8 mouse cellular contexts compared by ENCODE assay signal in genomic region chr2:66408899-66409739, GRCm38 (mm10). TPM values are rescaled to one million over a fixed set of nuclear protein-coding genes. Genes with fewer than 3 reads are reported as not detected.
DNase-seq lines count a peak whose midpoint lies in the region; ATAC-seq and TF ChIP-seq lines count a peak whose summit lies in the region.
"Had no signal": no experiment of that assay in that cellular context is flagged by ENCODE, and none has a peak within 500 bp of the region (broad histone marks: within the 10 kb centered on the region; RNA-seq: fewer than 3 reads in every experiment).

No protein-coding gene starts in this region.

- DNase-seq in MN1 (ENCODE audit: low spot score): peak; percentile 44
- DNase-seq in embryonic facial prominence, embryonic 11.5 days (ENCODE audit: low spot score): peak; percentile 49
- DNase-seq in hindbrain, postnatal 0 days (ENCODE audit: low spot score): peak; percentile 69
- peak; percentile 20 for DNase-seq in limb, embryonic 14.5 days (ENCODE audit: low spot score)
- no peak for DNase-seq in thymus, adult 2 months

- H3K4me2 ChIP-seq in embryonic facial prominence, embryonic 11.5 days (ENCODE audit: low read depth, low read length): peak overlapping the region; percentile 54
- peak overlapping the region; percentile 80 for H3K4me2 ChIP-seq in hindbrain, postnatal 0 days (ENCODE audit: low read depth, low read length)
- peak overlapping the region; percentile 71 for H3K4me2 ChIP-seq in limb, embryonic 14.5 days (replicated peaks; ENCODE audit: low read depth, low read length, severe bottlenecking)
- peak overlapping the region; percentile 66 for H3K4me2 ChIP-seq in neural tube, embryonic 14.5 days (ENCODE audit: low read depth, low read length)

- no peak overlapping the region for H3K9ac ChIP-seq in embryonic facial prominence, embryonic 11.5 days (replicated peaks; ENCODE audit: low read length)
- peak overlapping the region; percentile 57 for H3K9ac ChIP-seq in hindbrain, postnatal 0 days (replicated peaks; ENCODE audit: low read length)
- no peak overlapping the region; the same call in 1 of the 2 replicates for H3K9ac ChIP-seq in limb, embryonic 14.5 days (ENCODE audit: low read depth, low read length, severe bottlenecking)
- peak overlapping the region; percentile 65 for H3K9ac ChIP-seq in neural tube, embryonic 14.5 days (replicated peaks; ENCODE audit: low read depth, low read length)

- ATAC-seq in embryonic facial prominence, embryonic 11.5 days (replicated peaks; ENCODE audit: insufficient number of reproducible peaks, low FRiP score, low TSS enrichment, low read depth): peak; percentile 47; the same call in 1 of the 2 replicates
- ATAC-seq in hindbrain, postnatal 0 days: peak; percentile 70
- no peak for ATAC-seq in limb, embryonic 14.5 days (ENCODE audit: low FRiP score, low read depth)
- peak; percentile 52 for ATAC-seq in neural tube, embryonic 14.5 days (ENCODE audit: low read depth)

- TF ChIP-seq CTCF in E14TG2a.4 (conservative IDR thresholded peaks at IDR 0.05; ENCODE audit: low read length): no peak
- TF ChIP-seq CTCF in hindbrain, postnatal 0 days (IDR thresholded peaks at IDR 0.05; ENCODE audit: low read depth): no peak
- TF ChIP-seq CTCF in thymus, adult 2 months (IDR thresholded peaks at IDR 0.05; ENCODE audit: borderline replicate concordance, control insufficient read depth, extremely low read depth, insufficient read depth, low read length, poor library complexity): no peak

- no peaks in the 10 kb centered on the region for H3K9me3 ChIP-seq in E14TG2a.4 (ENCODE audit: low read length)
- no peaks in the 10 kb centered on the region for H3K9me3 ChIP-seq in embryonic facial prominence, embryonic 11.5 days (replicated peaks; ENCODE audit: control insufficient read depth, low read length)
- H3K9me3 ChIP-seq in hindbrain, postnatal 0 days (ENCODE audit: low read length): no peaks in the 10 kb centered on the region
- H3K9me3 ChIP-seq in limb, embryonic 14.5 days (ENCODE audit: control insufficient read depth, low read length): no peaks in the 10 kb centered on the region
- H3K9me3 ChIP-seq in neural tube, embryonic 14.5 days (ENCODE audit: control insufficient read depth, low read length): no peaks in the 10 kb centered on the region

- peaks cover 23% of the 10 kb centered on the region for H3K27me3 ChIP-seq in E14TG2a.4 (ENCODE audit: insufficient read depth, low read length)
- H3K27me3 ChIP-seq in embryonic facial prominence, embryonic 11.5 days (ENCODE audit: control insufficient read depth, insufficient read depth, low read length): no peaks in the 10 kb centered on the region
- H3K27me3 ChIP-seq in hindbrain, postnatal 0 days (ENCODE audit: insufficient read depth, low read length): no peaks in the 10 kb centered on the region
- peaks cover 12% of the 10 kb centered on the region; the same call in 1 of the 2 replicates for H3K27me3 ChIP-seq in limb, embryonic 14.5 days (ENCODE audit: control insufficient read depth, insufficient read depth, low read length)
- H3K27me3 ChIP-seq in neural tube, embryonic 14.5 days (ENCODE audit: control insufficient read depth, insufficient read depth, low read length): no peaks in the 10 kb centered on the region
- H3K27me3 ChIP-seq in thymus, adult 2 months (ENCODE audit: control insufficient read depth, insufficient read depth, low read length): no peaks in the 10 kb centered on the region

- WGBS in embryonic facial prominence, embryonic 11.5 days: 10% methylated on average over 12 of the region's 12 CpGs
- 6% methylated on average over 12 of the region's 12 CpGs for WGBS in hindbrain, postnatal 0 days
- 13% methylated on average over 12 of the region's 12 CpGs for WGBS in limb, embryonic 14.5 days
- WGBS in neural tube, embryonic 14.5 days: 8% methylated on average over 12 of the region's 12 CpGs
- 11% methylated on average over 12 of the region's 12 CpGs for WGBS in thymus, adult 2 months

- H3K4me1 ChIP-seq in E14TG2a.4 (replicated peaks; ENCODE audit: low read depth, low read length): peaks cover 16% of the 10 kb centered on the region
- H3K4me1 ChIP-seq in embryonic facial prominence, embryonic 11.5 days (ENCODE audit: control insufficient read depth, insufficient read depth, low read length): no peaks in the 10 kb centered on the region
- no peaks in the 10 kb centered on the region for H3K4me1 ChIP-seq in hindbrain, postnatal 0 days (ENCODE audit: insufficient read depth, low read length)
- no peaks in the 10 kb centered on the region for H3K4me1 ChIP-seq in limb, embryonic 14.5 days (ENCODE audit: control insufficient read depth, insufficient read depth, low read length)
- H3K4me1 ChIP-seq in neural tube, embryonic 14.5 days (ENCODE audit: control insufficient read depth, insufficient read depth, low read length): peaks cover 10% of the 10 kb centered on the region; the same call in 1 of the 2 replicates
- 0 out of 2 replicates have a peak, but pooled peaks cover 3% of the 10 kb centered on the region for H3K4me1 ChIP-seq in thymus, adult 2 months (replicated peaks; ENCODE audit: control insufficient read depth, insufficient read depth, low read length)

- H3K27ac ChIP-seq in embryonic facial prominence, embryonic 11.5 days (replicated peaks; ENCODE audit: low read depth, low read length): no peak overlapping the region
- peak overlapping the region; percentile 78 for H3K27ac ChIP-seq in hindbrain, postnatal 0 days
- no peak overlapping the region for H3K27ac ChIP-seq in limb, embryonic 14.5 days (replicated peaks; ENCODE audit: low read depth, low read length)
- 0 out of 2 replicates have a peak overlapping the region, but pooled peaks have one; percentile 19 for H3K27ac ChIP-seq in neural tube, embryonic 14.5 days (ENCODE audit: low read depth, low read length)
- no peak overlapping the region for H3K27ac ChIP-seq in thymus, adult 2 months (ENCODE audit: control insufficient read depth, insufficient read depth, low read length)

- peak overlapping the region; percentile 17; the same call in 1 of the 2 replicates for H3K4me3 ChIP-seq in E14TG2a.4 (replicated peaks; ENCODE audit: low read length)
- H3K4me3 ChIP-seq in embryonic facial prominence, embryonic 11.5 days (ENCODE audit: low read depth, low read length): peak overlapping the region; percentile 39
- peak overlapping the region; percentile 61 for H3K4me3 ChIP-seq in hindbrain, postnatal 0 days (ENCODE audit: low read length)
- H3K4me3 ChIP-seq in limb, embryonic 14.5 days (replicated peaks; ENCODE audit: low read length): peak overlapping the region; percentile 44
- peak overlapping the region; percentile 52 for H3K4me3 ChIP-seq in neural tube, embryonic 14.5 days (ENCODE audit: low read depth, low read length)
- no peak overlapping the region for H3K4me3 ChIP-seq in thymus, adult 2 months (ENCODE audit: control insufficient read depth, insufficient read depth, low read length)

- no peak for TF ChIP-seq POLR2A in limb, embryonic 14.5 days (IDR thresholded peaks at IDR 0.05; ENCODE audit: borderline replicate concordance, extremely low read depth, insufficient read depth, insufficient read length)
- no peak for TF ChIP-seq POLR2A in thymus, adult 2 months (IDR thresholded peaks at IDR 0.05; ENCODE audit: control insufficient read depth, extremely low read depth, insufficient read depth, low read length, poor library complexity)

- no peaks in the 10 kb centered on the region for H3K36me3 ChIP-seq in E14TG2a.4 (ENCODE audit: insufficient read depth, low read length)
- H3K36me3 ChIP-seq in embryonic facial prominence, embryonic 11.5 days (replicated peaks; ENCODE audit: control insufficient read depth, insufficient read depth, low read depth, low read length): no peaks in the 10 kb centered on the region
- no peaks in the 10 kb centered on the region for H3K36me3 ChIP-seq in hindbrain, postnatal 0 days (ENCODE audit: insufficient read depth, low read length)
- no peaks in the 10 kb centered on the region for H3K36me3 ChIP-seq in limb, embryonic 14.5 days (ENCODE audit: control insufficient read depth, insufficient read depth, low read length)
- no peaks in the 10 kb centered on the region for H3K36me3 ChIP-seq in neural tube, embryonic 14.5 days (ENCODE audit: control insufficient read depth, insufficient read depth, low read length)
- no peaks in the 10 kb centered on the region for H3K36me3 ChIP-seq in thymus, adult 2 months (ENCODE audit: control insufficient read depth, insufficient read depth, low read length)

RNA-seq across cellular contexts. Expression of gene Scn1a, which starts 31.5 kb away (rescaled TPM):
- 0.85 and 1.4 TPM in 2 replicates for polyA plus RNA-seq in embryonic facial prominence, embryonic 11.5 days (2014; fragmentation: Nextera tagmentation; extraction: Ambion mirVana)
- total RNA-seq in hindbrain, postnatal 0 days (2014; rRNA removed): 16.5 and 25.5 TPM in 2 replicates
- polyA plus RNA-seq in hindbrain, postnatal 0 days (2015; fragmentation: Nextera tagmentation; extraction: Ambion mirVana): 29.6 and 31.7 TPM in 2 replicates
- 1.5 and 1.7 TPM in 2 replicates for polyA plus RNA-seq in limb, embryonic 14.5 days (2012; rRNA removed)
- 1.1 and 2.0 TPM in 2 replicates for polyA plus RNA-seq in limb, embryonic 14.5 days (2014; fragmentation: Nextera tagmentation; extraction: Ambion mirVana)
- polyA plus RNA-seq in neural tube, embryonic 14.5 days (2014; fragmentation: Nextera tagmentation; extraction: Ambion mirVana): 23.9 and 30.8 TPM in 2 replicates
- polyA plus RNA-seq in thymus, adult 2 months (2012; rRNA removed): 0.56 and 0.86 TPM in 2 replicates
- polyA plus RNA-seq: spleen, adult 2 months had no signal

Comparison
In these comparisons a context has a peak if more than half of its experiments do, and no peak if none do; other contexts are left out.
1. H3K27ac ChIP-seq: peak in hindbrain, postnatal 0 days (single experiment) and neural tube, embryonic 14.5 days (single experiment); none in embryonic facial prominence, embryonic 11.5 days (single experiment), limb, embryonic 14.5 days (single experiment) and thymus, adult 2 months (single experiment).
2. H3K9ac ChIP-seq: peak in hindbrain, postnatal 0 days (single experiment) and neural tube, embryonic 14.5 days (single experiment); none in embryonic facial prominence, embryonic 11.5 days (single experiment) and limb, embryonic 14.5 days (single experiment).
3. Peak in every context shown above with its lines, with median percentiles within 50 percentile points of each other: H3K4me2 ChIP-seq.